Mouse (Mus musculus): ENCODE measurements at regions not wholly inside any gene's neighbourhood (a gene's known extent, or its start where the extent isn't known, plus 50 kb on each side); places are given as distances from the start of the nearest gene placed in this dataset.

DNA sequence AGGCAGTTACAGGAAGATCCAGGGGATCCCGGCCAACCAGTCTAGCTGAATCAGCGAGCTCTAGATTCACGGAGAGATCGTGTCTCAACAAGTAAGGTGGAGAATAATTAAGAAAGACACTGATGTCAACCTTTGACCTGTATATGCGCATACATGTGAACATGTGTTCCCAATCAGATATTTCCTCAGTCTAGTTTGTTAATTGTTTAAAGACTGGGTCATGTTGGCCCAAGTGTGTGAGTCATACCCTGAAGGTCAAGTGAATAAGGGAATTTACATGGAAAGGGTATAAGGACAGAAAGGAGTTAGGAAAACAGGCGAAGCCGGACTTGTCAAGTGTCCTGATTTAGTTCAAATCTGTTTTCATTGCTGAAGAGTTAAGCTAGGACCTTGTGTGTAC, 76.4 kb upstream of the Mmadhc start:
- TF ChIP-seq MYOD1 (IDR thresholded peaks at IDR 0.05; ENCODE audit: control insufficient read depth in 1 of 3, insufficient read length in 2 of 3, low read depth in 2 of 3): no peak
- TF ChIP-seq TCF12 (IDR thresholded peaks at IDR 0.05; ENCODE audit: insufficient read depth, poor library complexity, severe bottlenecking): no peak

Measured in myocyte (in vitro differentiated cells).